Mouse (Mus musculus) liver, embryonic 14.5 days (tissue): ENCODE data around the gene Fxn.

Experiments used
- CTCF ChIP-seq: IDR thresholded peaks from 2 replicates; pipeline ENCODE4 v1.5.1; 2016; ENCODE audit warnings: antibody characterized with exemption, low read depth, control low read depth
- EP300 ChIP-seq: IDR thresholded peaks from 2 replicates; pipeline ENCODE4 v1.6.1; 2016; ENCODE audit warnings: antibody characterized with exemption, low read depth

- TF ChIP-seq CTCF (no peak), EP300 (no peak)
These were observed 65.5 kb downstream of the Fxn start for GRCm38 (mm10) chr19:24214939-24215338.
